Mouse (Mus musculus) CH12F3 (cell line): Measurements from ENCODE around the gene Cog5.

Experiments used
- in situ Hi-C: fragments of 300-500 bp; cut with MboI; formaldehyde crosslinking; loops from 2 replicates; pipeline ENCODE4 v1.14.3; 2020; ENCODE audit warnings: low sequenced_read_pairs

Cog5 gene

DNA sequence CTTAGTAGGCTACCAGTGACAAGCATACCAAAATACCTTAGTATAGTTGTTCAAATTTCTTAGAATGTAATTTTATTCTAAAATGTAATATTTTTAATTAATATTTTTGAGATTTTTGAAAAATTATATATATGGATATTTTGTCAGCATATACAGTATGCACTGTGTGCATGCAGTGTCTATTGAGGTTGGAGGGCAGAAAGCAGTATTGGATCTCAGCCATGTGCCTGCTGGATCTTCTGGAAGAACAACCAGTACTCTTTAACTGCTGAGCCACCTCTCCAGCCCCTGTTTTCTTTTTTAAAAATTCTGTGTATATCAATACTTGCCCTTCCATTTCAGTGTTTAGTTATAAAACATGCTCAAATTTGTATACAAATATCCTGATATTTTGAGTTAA lies 164.4 kb downstream of the Cog5 start:
- in situ Hi-C loops, result no loop called here

DNA sequence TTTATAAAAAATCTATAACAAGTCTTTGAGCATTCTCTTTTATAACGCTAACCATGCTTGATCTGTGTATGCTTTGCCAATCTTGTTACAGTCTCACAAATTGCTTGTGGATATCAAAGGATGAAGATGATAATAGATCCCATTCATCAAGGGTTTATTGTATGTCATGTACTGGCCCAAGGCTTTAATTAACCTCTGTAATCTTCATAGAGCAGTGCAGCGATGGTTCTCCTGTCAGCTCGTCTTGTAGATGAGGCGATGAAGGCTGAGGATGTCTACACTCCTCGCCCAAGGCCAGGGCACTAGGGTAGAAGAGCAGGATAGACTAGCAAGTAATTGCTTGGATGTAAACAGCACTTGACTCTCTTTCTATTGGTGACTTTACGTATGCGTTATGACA lies 164.9 kb downstream of the Cog5 start:
- in situ Hi-C loops, result no loop called here

DNA sequence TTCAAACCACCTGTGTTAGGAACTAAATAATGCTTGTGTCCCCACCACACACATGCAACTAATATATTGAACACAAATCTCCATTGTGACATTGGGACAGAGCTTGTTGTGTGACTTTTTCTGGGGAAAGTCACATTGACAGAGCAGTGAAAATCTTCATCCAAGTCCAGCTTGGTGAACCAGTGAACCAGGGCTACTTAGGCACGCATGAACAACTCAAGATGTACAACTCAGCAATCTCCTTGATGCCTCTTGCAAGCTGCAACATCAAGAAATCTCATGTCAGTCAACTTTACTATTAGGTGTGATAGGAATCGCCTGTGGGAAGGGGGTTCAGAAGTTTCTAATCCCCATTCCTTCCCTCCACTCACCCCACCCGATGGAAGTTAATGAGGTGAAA lies 169.0 kb downstream of the Cog5 start:
- in situ Hi-C loops, result no loop called here

DNA sequence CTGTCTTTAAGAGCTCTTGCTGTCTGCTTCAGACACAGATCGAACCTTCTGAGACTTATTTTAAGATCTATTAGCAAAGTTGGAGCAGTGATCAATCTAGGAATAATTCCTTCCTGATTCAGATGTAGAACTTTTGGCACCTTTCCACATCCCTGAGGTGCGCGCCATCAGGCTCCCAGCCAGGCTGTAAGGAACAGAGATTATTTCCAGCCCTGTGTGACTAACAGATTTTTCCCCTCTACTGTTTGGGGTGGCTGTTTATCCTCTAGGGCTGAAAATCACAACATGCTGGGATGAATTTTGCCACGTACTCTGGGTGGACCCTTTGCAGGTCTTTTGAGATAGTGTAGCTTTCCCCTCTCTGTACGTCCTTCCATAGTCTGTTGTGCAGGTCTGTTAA lies 170.2 kb downstream of the Cog5 start:
- in situ Hi-C loops, result no loop called here

DNA sequence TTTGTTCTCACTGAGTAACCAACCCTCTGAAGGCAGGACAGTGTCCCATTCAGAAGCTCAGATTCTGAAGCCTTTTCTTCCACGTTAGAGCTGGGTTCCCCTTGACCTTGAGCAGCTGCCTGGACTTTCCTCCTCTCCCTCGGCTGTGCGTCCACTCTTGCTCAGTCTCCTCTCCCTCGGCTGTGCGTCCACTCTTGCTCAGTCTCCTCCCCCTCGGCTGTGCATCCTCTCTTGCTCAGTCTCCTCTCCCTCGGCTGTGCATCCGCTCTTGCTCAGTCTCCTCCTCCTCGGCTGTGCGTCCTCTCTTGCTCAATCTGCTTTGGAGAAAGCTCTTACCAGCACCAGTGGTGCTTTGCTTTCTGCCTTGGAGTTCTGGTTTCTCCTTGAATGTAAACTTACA lies 171.2 kb downstream of the Cog5 start:
- in situ Hi-C loops, result no loop called here

DNA sequence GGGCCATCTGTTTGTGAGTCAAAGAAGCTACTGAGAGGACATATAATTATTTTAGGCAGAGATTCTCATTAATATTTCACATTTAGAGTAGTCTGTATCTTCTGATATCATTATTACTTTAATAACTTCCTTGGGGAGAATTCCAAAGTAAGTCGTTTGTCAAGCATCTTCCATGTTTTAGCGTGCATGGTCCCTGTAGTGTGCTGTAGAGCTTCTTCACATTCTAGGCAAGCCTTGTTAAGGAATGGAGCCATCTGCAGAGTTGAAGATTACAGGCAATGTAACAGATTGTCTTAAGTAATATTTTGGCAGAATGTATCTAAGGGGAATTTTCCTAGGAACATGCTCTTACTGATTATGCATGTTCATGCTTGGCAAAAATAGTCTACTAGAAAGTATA lies 171.8 kb downstream of the Cog5 start:
- in situ Hi-C loops, result no loop called here

DNA sequence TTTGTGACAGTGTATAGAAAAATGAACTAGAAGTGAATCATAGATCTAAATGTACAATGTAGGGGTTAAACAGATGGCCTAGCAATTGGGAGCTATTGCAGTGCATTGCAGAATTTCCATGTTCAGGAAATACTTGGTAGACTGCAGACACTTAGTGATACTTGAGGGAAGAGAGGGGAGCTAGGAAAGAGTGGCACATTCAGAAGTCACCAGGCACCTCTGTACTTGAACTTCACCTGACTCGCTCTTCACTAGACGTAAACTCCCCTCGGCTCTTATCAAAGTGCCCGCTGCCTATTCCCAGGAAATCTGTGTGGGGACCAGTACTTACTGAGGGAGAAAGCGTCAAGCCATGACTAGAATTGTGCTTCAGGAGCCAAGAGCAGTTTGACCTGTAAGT lies 180.8 kb downstream of the Cog5 start:
- in situ Hi-C loops, result no loop called here

DNA sequence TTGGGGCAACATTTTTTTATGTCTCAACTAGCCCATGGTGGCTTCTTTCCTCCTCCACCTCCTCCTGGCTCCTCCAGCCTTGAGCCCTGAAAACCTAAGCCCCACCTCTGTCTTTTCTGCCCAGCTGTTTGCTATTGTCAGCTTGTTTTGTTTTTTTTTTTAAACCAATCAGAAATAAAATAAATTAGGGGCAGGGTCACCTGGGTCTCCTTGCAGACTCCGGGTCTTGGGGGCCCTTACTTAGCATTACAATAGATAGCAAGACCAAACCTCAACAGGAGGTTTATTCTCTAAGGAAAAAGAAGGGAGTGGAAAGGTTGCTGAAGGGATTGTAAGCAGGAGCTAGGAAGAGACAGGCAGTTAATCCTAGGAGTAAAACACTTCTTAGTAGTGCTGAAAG lies 181.5 kb downstream of the Cog5 start:
- in situ Hi-C loops, result no loop called here

DNA sequence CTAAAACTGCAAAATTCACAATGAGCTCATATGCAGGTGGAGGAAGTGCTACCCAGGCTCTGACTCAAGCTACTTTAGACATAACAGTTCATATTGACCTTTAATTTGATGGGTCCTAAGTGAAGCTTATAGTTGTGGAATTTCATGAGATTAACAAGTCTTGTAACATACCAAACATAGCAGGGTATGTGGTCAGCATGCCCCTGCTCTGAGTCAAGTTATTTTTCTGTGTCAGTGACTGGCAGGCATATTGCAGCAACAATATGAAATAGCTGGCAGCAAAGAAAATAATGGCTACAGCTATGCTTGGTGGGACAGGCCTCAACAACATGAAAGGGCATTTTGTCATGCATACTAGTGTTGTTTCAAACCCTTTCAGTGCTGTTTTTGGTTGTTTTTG lies 183.9 kb downstream of the Cog5 start:
- in situ Hi-C loops, result no loop called here

DNA sequence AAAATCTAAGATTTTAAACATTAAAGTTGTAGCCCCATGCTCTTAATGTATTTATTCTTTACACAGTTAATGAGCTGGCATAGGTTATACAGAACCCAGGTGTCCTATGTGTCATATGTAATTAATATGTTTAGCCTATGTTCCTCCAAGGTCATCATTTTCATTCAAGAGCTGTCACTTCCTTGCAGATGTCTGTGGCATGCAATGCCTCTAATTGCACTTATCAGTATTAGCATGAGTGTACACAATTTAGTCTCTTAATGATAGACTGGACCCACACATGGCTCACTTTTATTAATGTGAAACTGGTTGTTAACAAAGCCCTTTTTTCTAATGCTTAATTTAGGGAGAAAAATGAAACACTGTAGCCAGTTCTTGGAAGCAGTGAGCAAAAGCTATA lies 184.6 kb downstream of the Cog5 start:
- in situ Hi-C loops, result no loop called here

DNA sequence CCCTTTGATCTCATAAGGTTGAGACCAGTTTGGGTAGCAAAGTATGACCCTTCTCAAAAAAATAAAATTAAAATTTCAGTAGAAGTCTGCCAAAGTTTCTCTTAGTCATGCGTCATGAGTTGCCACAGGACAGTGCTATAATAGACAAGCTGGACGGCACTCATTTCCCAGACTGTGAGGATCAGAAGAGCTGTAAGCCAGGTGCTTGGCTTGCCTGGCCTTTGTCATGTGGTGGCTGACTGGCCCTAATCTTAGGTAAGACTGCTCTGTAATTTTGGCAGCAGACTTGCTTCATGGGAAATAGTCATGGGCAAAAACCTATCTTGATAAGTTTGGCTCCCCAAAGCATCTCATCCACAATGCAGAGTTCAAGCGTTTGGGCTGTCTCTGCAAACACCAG lies 191.4 kb downstream of the Cog5 start:
- in situ Hi-C loops, result no loop called here

DNA sequence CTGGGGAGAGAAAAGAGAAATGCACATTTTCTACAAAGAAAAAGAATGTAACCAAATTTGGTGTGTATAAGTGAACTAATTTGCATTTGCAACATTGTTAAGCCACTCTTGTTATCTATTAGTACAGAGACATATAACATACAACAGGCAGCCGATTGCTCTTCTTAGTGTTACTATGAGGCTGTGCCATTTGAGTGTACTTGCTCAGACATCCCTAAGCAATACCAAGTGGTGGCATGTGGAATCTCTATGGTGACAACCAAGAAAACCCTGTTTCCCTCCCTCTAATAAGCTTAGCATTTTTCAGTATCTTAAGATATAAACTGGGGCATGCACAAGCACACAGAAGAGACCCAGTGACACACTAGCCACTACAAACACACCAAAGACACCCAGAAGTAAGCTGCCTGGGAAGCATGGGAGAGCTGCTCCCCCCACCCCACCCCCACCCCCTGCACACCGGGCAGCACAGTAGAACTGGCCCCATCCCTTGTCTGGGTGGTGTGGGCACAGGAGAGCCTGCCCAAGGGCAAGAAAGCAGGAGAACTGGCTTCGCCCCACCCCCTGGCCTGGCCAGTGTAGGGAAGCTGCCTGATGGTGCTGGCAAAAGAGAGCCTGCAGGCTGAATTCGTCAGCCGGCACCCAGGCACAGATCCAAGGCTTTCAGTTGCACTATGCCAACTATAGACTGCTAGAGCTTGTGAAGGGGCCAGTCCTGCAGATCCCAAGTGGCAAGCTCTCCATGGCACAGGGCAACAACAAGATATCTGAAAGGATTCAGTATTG lies 194.2 kb downstream of the Cog5 start:
- in situ Hi-C loops, result no loop called here

DNA sequence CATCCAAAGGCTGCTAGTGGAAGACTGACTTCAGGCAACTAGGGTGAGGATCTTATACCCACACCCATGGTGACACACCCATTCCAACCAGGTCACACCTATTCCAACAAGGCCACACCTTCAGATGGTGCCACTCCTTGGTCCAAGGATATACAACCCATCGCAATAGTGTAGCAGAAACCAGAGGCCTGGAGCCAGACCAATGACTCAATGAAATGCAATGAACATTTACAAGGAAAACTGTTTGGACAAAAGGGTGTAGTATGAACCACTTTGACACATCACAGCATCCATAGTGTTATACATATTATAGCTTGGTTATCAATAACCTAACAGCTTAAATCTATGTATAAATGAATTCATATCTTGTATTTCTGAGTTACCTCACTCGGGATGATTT lies 194.9 kb downstream of the Cog5 start:
- in situ Hi-C loops, result no loop called here

DNA sequence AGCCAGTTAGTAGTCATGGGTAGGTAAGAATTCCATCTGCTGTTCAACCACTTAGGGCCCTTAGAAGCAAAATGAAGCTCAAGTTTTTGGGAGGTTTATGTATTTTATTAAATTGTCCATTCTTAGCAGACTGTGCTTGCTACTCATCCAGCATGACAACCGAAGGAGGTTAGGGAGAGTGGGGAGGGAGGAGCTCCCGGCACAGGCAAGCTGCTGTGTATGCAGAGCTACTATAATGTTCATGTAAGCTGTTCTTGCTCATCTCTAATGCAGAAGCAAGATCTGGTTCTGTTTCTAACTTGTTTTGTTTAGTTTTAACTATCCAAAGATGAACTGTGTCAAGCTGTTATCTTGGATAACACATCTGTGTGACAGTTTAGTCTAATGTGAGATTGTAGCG lies 199.4 kb downstream of the Cog5 start:
- in situ Hi-C loops, result no loop called here

DNA sequence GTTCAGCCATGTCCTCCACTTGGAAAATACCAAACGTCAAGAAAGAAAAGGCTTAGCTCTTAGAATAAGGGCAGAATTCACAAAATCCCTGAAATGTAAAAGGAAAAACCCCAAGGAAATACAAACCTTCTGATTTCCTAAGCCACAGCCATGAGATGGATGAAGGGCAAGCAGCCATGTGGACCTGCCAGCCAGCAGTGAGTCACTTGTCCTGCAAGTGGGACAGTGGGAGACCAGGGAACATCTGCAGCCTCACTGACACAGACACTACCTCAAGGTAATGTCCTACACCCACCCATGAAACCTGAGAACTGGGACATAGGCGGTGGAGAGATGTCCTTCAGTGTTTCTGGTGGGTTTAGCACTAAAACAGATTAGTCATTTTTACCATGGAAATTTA lies 200.1 kb downstream of the Cog5 start:
- in situ Hi-C loops, result no loop called here

DNA sequence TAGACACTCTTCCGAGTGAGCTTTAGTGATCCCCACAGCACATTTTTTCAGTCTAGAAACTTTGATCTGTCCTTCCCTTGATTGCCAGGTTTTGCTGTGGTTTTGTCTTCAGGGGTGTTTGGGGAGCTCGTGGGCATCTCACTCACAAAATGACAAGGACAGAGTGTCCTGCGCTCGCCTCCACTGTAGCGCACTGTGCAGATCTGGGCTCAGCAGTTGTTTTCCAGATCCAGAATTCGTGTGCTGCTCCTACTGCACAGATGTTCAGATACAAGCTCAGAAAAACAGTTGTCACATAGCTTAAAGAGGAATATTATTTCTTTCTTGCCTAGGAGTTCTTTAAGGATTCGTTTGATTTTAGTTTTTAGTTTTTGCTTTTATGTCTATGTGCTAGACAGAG lies 203.1 kb downstream of the Cog5 start:
- in situ Hi-C loops, result no loop called here

DNA sequence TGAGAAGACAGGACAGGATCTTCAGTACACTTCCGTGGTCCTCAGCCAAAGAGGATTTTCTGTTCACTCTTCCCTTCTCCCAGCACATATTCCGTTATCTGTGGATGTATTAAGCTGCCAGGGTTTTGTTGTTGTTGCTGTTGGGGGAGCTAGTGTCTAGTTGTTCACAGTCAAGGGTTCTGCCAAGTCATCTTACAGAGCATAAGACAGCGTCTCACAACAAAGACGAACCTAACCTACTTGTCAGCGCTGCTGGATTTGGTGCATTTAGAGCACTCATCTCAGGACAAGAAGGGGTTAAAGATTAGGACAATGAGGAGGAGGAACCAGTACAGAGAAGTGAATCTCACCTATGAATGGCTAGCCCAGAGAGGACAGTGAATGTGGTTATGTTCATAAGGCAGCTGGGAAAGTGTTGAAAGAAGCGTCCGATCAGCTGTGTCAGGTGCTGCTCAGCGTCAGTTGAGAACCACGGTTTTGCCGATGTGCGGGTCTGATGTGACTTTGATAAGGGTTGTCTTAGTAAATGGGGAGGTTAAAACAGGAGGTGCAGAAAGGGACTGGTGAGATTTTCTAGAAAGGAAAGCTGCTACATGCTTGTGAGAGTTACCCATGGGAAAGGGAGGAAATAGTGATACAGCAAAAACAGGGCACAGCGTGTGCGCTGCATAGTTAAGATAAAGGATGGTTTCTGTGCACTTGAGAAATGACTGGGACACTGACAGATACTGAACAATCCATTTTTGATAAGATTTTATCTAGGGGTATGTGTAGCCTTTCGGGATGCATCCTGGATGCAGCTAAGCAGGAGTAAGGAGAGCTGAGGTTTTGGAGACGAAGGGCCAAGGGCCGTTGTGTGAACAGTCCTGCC lies 208.2 kb downstream of the Cog5 start:
- in situ Hi-C loops, result no loop called here

DNA sequence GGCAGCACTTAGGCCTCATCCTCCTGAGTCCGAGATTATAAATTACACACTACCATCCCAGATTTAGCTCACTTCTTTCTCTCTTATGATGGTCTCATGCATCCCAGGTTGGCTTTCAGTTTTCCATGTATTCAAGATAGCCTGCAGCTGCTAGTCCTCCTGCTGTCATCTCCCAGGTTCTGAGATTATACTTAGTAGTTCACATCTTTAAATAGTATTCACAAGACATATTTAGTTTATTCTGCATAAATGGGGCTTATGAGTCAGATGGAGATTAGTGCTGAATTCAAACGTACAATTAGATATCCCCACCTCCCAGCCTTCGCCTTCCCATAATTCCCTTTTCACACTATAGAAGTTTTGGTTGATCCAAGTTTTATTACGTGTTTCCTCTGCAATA lies 222.1 kb downstream of the Cog5 start:
- in situ Hi-C loops, result no loop called here

DNA sequence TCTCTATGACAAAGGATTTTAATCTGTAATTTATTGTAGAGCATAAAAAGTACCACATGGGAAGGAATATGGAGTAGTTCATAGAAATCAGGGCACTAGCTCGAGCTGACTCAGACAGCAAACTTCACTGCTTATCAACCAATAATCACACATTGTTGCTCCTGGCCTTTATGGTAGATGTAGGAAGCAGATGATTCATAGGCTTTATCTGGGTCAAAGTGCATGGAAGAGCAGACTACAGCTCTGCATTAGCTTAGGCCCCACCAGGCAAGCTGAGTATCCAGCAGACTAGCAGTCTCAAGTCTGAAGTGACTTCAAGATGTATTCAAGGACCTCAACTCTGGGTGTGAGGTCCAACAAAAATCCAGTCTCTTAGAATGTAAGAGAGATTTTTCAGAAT lies 228.1 kb downstream of the Cog5 start:
- in situ Hi-C loops, result no loop called here

DNA sequence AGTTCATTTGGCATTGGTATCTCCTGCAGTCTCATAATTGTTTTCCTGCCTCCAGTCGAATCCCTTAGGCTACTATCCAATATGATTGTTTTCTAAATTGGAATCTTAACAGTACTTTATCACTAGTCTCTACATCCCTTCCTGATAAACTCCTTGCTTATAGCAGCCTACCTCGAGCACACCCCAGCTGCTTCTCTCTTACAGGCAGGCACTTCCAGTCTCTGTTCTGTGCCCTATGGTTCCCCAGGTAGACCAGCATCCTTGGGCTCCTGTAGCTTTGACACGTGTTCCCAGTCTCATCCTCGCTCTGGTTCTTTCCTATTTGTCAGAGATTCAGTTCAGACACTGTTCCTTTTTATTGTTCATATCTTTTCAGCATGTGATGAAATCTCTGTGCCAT lies 229.7 kb downstream of the Cog5 start:
- in situ Hi-C loops, result no loop called here

DNA sequence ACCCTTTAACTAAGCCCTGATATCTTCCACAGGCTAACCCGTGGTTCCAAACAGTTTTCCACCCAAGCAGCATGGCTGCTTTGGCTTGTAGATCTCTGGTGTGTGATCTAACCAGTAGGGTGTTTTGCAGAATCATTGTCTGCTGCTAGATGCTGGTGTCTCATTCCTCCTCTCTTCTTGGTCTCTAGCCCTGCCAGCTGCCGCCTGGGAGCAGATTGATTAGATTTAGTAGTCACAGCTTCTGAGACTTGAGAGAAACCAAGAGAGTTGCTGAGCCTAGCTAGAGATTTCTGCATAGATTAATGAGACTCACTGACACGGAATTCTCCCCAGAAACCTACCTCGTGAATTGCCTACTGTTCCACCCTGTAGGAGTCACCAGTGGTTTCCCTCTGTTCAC lies 230.4 kb downstream of the Cog5 start:
- in situ Hi-C loops, result no loop called here

DNA sequence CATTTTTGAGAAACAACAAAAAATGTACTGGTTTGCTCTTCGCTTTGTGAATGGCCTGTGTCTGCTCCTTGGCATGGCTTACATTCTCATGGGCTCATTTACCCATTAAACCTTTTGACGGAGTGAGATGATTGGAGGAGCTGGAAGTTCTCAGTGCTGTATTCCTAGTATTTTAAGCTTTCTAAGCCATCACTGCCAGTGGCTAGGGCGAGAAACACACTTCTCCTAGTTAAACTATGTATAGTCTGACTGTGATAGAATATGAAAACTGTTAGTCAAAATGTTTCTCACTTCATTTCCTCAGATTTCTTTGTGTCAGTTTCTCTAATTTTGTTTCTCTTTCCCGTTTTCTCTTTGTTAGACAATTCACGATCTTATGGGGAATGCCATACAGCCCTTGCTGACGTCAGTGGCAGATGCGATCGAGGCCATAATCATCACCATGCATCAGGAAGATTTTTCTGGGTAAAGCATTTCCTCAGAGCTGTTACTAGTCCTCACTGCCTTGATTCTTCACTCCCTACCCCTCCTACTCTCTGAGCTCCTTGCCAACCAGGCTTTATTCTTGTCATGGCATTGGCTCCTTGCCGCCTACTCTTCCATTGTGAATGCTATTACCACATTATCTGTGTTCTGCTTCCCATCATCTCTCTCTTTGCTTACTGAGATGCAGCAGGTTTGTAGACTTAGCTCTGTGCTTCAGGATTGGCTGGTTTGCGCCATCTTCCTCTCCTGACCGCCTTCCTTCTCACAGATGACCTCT lies 231.4 kb downstream of the Cog5 start:
- in situ Hi-C loops, result no loop called here
